Mouse (Mus musculus): ENCODE data around the gene Sparc.

The Sparc gene

DNA sequence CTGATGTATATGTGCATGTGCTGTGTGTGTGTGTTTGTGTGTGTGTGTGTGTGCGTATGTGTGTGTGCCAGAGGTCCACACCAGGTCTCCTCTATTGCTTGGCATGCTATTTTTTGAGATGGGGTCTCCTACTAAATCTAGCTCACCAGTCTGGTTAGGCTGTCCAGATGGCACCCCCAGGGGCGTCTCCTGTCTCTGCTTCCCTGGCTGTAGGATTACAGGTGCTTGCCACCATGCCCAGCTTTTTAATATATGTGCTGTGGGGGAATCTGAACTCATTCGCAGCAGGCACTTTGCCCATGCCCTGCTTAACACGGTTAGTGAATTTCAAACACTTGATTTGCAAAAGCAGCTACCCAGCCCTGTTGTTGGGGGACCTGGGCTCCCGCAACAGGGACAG lies 57.1 kb downstream of the Sparc start:
- DNase-seq (ENCODE audit: low read depth, low spot score) = no peak

DNA sequence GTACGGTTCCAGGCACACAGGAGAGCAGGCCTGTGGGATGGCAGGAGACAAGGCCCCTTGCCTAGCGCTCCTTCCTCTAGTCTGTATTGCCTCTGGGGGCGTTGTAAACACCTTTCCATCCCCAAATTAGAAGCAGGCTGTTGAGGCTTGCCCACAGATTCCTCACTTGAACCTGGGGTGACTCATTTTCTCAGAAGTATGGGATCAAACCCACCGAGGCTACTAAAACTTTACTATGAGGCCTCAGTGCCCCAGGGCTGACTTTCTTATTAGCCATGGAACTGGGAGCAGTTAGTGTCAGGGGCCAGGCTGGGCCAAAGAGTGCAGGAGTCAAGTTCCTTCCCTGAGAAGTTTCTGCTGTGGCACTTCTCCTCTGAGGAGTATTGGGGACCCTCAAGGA lies 57.7 kb downstream of the Sparc start:
- DNase-seq (ENCODE audit: low read depth, low spot score) = no peak

DNA sequence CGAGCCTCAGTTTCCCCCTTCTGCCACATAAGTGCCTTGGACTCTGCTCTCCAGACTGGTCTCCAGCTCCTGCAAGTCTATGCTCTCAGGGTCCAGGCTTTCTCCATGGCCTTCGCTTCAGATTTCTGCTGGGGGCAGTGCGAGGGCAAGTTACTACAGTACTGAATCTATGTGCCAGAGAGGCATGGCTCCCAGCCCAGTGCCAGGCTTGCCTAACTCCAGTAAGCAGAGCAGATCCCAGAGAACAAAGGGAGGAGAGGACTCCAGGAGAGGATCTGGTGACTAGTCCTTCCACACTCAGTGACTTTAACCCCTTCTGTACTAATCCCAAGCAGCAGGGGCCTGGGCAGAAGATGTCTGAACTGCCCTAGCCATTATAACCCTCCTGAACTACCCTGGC lies 58.3 kb downstream of the Sparc start:
- no peak for DNase-seq (ENCODE audit: low read depth, low spot score)

DNA sequence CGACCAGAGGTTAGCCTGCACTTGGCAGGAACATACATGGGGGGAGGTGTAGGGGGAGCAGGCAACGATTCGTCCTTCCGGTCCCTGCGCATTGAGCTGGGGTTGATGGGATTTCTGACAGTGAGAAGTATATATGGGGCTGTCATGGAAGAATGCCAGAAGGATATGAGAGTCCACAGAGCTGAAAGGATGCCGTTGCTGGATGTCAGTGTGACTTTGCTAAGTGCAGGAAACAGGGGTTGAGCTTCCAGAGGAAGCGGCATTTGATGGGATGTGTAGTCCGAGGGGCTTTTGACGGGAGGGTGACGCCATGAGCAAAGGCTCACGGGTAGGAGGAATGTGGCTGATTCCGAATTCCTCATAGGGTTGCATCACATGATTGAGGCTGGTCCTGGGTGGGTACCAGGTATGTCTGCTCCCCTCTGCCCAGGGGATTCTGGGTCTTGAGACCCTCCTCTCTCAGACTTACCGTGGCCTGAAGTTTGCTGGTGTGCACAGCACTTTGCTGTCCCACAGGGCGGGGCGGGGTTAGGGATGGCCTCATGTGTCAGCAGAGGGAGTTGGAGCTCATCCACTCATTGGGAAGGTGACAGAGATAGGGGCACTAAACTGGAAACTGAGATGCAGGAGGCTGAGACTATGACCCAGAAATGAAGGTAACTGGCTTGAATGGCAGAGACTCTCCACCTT lies 64.7 kb downstream of the Sparc start:
- DNase-seq (ENCODE audit: low read depth, low spot score) = no peak

DNA sequence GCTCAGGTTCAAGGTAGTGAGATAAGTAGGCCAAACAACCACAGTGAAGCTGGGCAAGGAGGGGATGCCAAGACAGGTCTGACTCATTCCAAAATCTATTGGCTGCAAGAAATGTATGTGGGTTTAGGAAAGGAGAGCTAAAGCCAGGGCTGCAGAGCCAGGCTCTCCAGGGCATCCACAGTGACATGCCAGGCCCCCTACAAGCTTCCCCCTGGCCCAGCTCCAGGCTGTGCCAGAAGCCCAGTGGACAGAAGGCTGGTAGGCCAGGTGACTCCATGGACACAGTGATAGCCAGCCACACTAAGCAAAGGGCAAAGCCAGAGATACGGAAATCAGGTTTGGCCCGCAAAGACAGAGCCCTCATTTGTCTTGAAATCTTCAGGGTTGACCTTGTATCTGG lies 66.1 kb downstream of the Sparc start:
- no peak for DNase-seq (ENCODE audit: low read depth, low spot score)
